Mouse (Mus musculus) cerebellum, adult 9-10 months (tissue): ENCODE measurements around the gene Zc3hc1.

Experiments used
- DNase-seq: peaks from one replicate; pipeline ENCODE4 v3.0.0; 2022

Gene Zc3hc1

GRCm38 (mm10) chr6:30372627-30373369 is 18.0 kb downstream of the Zc3hc1 start:
- no peak for DNase-seq

- DNase-seq: no peak
Measured at GRCm38 (mm10) chr6:30369291-30369690, 21.5 kb downstream of the Zc3hc1 start.

- DNase-seq: no peak
Measured at GRCm38 (mm10) chr6:30363808-30364207, 27.0 kb downstream of the Zc3hc1 start.

- no peak for DNase-seq
Measured at GRCm38 (mm10) chr6:30359762-30360509, 30.9 kb downstream of the Zc3hc1 start.

GRCm38 (mm10) chr6:30357561-30358177 is 33.2 kb downstream of the Zc3hc1 start:
- peak; percentile 82 for DNase-seq

- DNase-seq: no peak
Measured at GRCm38 (mm10) chr6:30356680-30357079, 34.1 kb downstream of the Zc3hc1 start.

GRCm38 (mm10) chr6:30356161-30356560 is 34.7 kb downstream of the Zc3hc1 start:
- DNase-seq: peak; percentile 57

- DNase-seq: peak; percentile 61
Measured at GRCm38 (mm10) chr6:30355701-30356100, 35.1 kb downstream of the Zc3hc1 start.

GRCm38 (mm10) chr6:30354760-30355159 is 36.1 kb downstream of the Zc3hc1 start:
- DNase-seq: no peak

- DNase-seq: no peak
Measured at GRCm38 (mm10) chr6:30353661-30354060, 37.2 kb downstream of the Zc3hc1 start.

- DNase-seq: no peak
Measured at GRCm38 (mm10) chr6:30352762-30353161, 38.1 kb downstream of the Zc3hc1 start.

GRCm38 (mm10) chr6:30351290-30351689 is 39.5 kb downstream of the Zc3hc1 start:
- no peak for DNase-seq

GRCm38 (mm10) chr6:30347288-30347801 is 43.5 kb downstream of the Zc3hc1 start:
- DNase-seq: no peak

GRCm38 (mm10) chr6:30346737-30347136 is 44.1 kb downstream of the Zc3hc1 start:
- DNase-seq: no peak

- DNase-seq: no peak
Measured at GRCm38 (mm10) chr6:30344032-30344431, 46.8 kb downstream of the Zc3hc1 start.

- DNase-seq: no peak
Measured at GRCm38 (mm10) chr6:30340231-30340873, 50.5 kb downstream of the Zc3hc1 start.

- DNase-seq: no peak
Measured at GRCm38 (mm10) chr6:30336912-30337311, 53.9 kb downstream of the Zc3hc1 start.

- no peak for DNase-seq
Measured at GRCm38 (mm10) chr6:30332262-30332661, 58.6 kb downstream of the Zc3hc1 start.

- no peak for DNase-seq
Measured at GRCm38 (mm10) chr6:30330706-30331105, 60.1 kb downstream of the Zc3hc1 start.

- DNase-seq: no peak
Measured at GRCm38 (mm10) chr6:30325932-30326501, 64.8 kb downstream of the Zc3hc1 start.

GRCm38 (mm10) chr6:30321002-30321401 is 69.8 kb downstream of the Zc3hc1 start:
- DNase-seq: no peak

- DNase-seq: no peak
Measured at GRCm38 (mm10) chr6:30319216-30319615, 71.6 kb downstream of the Zc3hc1 start.
